20 mouse cellular contexts compared by ENCODE assay signal in genomic region chr2:99409483-99409882, GRCm38 (mm10).
A peak's percentile ranks its signal among the peaks of the same experiment; 100 is the strongest.
DNase-seq lines count a peak whose midpoint lies in the region; ATAC-seq and TF ChIP-seq lines count a peak whose summit lies in the region.
"Had no signal": no experiment of that assay in that cellular context is flagged by ENCODE, and none has a peak within 500 bp of the region (broad histone marks: within the 10 kb centered on the region; RNA-seq: fewer than 3 reads in every experiment).

No protein-coding gene starts in this region.

- peak; percentile 5 for DNase-seq in embryo, embryonic 11 days
- no peak for DNase-seq in embryo, embryonic 10 days (ENCODE audit: low spot score)
- peak; percentile 25 for DNase-seq in kidney, postnatal 0 days (ENCODE audit: low spot score)
- DNase-seq in kidney, postnatal 14 days = no peak
- DNase-seq in 416B (ENCODE audit: low read depth) = peak; percentile 21
- DNase-seq in ZHBTc4 (ENCODE audit: low read depth, low spot score) = peak; percentile 8
- DNase-seq in adrenal gland, adult 2 months = no peak
- DNase-seq: adrenal gland, postnatal 25 days; cerebellum, postnatal 36 days; gastrocnemius, postnatal 36 days; layer of hippocampus, adult 9-11 months; lung, postnatal 14 days; right cerebral cortex, postnatal 4 days; thymus, postnatal 4 days had no signal

- H3K4me3 ChIP-seq in kidney, postnatal 0 days (replicated peaks; ENCODE audit: low read depth, low read length) = no peak overlapping the region
- H3K4me3 ChIP-seq: heart, embryonic 13.5 days; kidney, embryonic 15.5 days; limb, embryonic 15.5 days; neural tube, embryonic 13.5 days had no signal

- peak; percentile 59 for TF ChIP-seq CTCF in kidney, postnatal 0 days (IDR thresholded peaks at IDR 0.05; ENCODE audit: low read depth)

- H3K9me3 ChIP-seq in kidney, postnatal 0 days (replicated peaks; ENCODE audit: low read length) = no peaks in the 10 kb centered on the region
- H3K9me3 ChIP-seq: G1E; heart, embryonic 13.5 days; kidney, embryonic 15.5 days; limb, embryonic 15.5 days; neural tube, embryonic 13.5 days had no signal

- H3K9ac ChIP-seq in kidney, postnatal 0 days (ENCODE audit: low read depth, low read length) = no peak overlapping the region
- H3K9ac ChIP-seq: heart, embryonic 13.5 days; kidney, embryonic 15.5 days; limb, embryonic 15.5 days; neural tube, embryonic 13.5 days had no signal

- 40% methylated on average over 1 of the region's 1 CpGs for WGBS in kidney, postnatal 0 days

- H3K36me3 ChIP-seq in kidney, postnatal 0 days (ENCODE audit: insufficient read depth, low read length) = no peaks in the 10 kb centered on the region
- H3K36me3 ChIP-seq: G1E; heart, embryonic 13.5 days; kidney, embryonic 15.5 days; limb, embryonic 15.5 days; neural tube, embryonic 13.5 days had no signal

- H3K27ac ChIP-seq in kidney, postnatal 0 days = no peak overlapping the region
- H3K27ac ChIP-seq: heart, embryonic 13.5 days; kidney, embryonic 15.5 days; limb, embryonic 15.5 days; neural tube, embryonic 13.5 days had no signal

- no peak overlapping the region for H3K4me2 ChIP-seq in kidney, postnatal 0 days (ENCODE audit: low read length)
- H3K4me2 ChIP-seq: heart, embryonic 13.5 days; kidney, embryonic 15.5 days; limb, embryonic 15.5 days; neural tube, embryonic 13.5 days had no signal

- no peaks in the 10 kb centered on the region for H3K4me1 ChIP-seq in kidney, postnatal 0 days (replicated peaks; ENCODE audit: insufficient read depth, low read length)
- H3K4me1 ChIP-seq: heart, embryonic 13.5 days; kidney, embryonic 15.5 days; limb, embryonic 15.5 days; neural tube, embryonic 13.5 days had no signal

- ATAC-seq in kidney, postnatal 0 days (replicated peaks; ENCODE audit: low FRiP score, low read depth) = no peak
- no peak for ATAC-seq in activated CD4-positive, CD25-positive, alpha-beta regulatory T cell, adult 4 months

- H3K27me3 ChIP-seq in kidney, postnatal 0 days (ENCODE audit: insufficient read depth, low read length) = no peaks in the 10 kb centered on the region
- H3K27me3 ChIP-seq: heart, embryonic 13.5 days; kidney, embryonic 15.5 days; limb, embryonic 15.5 days; neural tube, embryonic 13.5 days had no signal

Comparison
In these comparisons a context has a peak if more than half of its experiments do, and no peak if none do; other contexts are left out.
1. DNase-seq: peak in embryo, embryonic 11 days (single experiment), kidney, postnatal 0 days (single experiment), 416B (single experiment) and ZHBTc4 (single experiment); none in embryo, embryonic 10 days (single experiment), kidney, postnatal 14 days (single experiment) and adrenal gland, adult 2 months (single experiment).